Mouse (Mus musculus): ENCODE measurements around the gene Tnp1. TPM values are rescaled to one million over a fixed set of nuclear protein-coding genes. Genes with fewer than 3 reads are reported as not detected.

The Tnp1 gene
- polyA plus RNA-seq, 1 experiment: not detected

GRCm38 (mm10) chr1:72994751-72995528, 20.8 kb downstream of the Tnp1 start:
- Histone ChIP-seq H3K27ac (ENCODE audit: control insufficient read depth, insufficient read depth, low read depth, low read length, poor library complexity) (no peak overlapping the region), H3K4me3 (replicated peaks; ENCODE audit: control insufficient read depth, low read depth, low read length) (no peak overlapping the region), H3K4me1 (ENCODE audit: control insufficient read depth, insufficient read depth, low read length) (no peaks in the 10 kb centered on the region)
- 79% methylated on average over 5 of the region's 5 CpGs for WGBS
- TF ChIP-seq CTCF (IDR thresholded peaks at IDR 0.05; ENCODE audit: control insufficient read depth, insufficient read depth, low read length) (no peak), POLR2A (IDR thresholded peaks at IDR 0.05; ENCODE audit: borderline replicate concordance, control insufficient read depth, low read depth, low read length) (no peak)

- Histone ChIP-seq H3K4me1 (ENCODE audit: control insufficient read depth, insufficient read depth, low read length) (no peaks in the 10 kb centered on the region), H3K27ac (ENCODE audit: control insufficient read depth, insufficient read depth, low read depth, low read length, poor library complexity) (no peak overlapping the region), H3K4me3 (replicated peaks; ENCODE audit: control insufficient read depth, low read depth, low read length) (no peak overlapping the region)
- WGBS: 61% methylated on average over 2 of the region's 2 CpGs
- TF ChIP-seq CTCF (IDR thresholded peaks at IDR 0.05; ENCODE audit: control insufficient read depth, insufficient read depth, low read length): no peak
- TF ChIP-seq POLR2A (IDR thresholded peaks at IDR 0.05; ENCODE audit: borderline replicate concordance, control insufficient read depth, low read depth, low read length): no peak
These were observed 22.7 kb downstream of the Tnp1 start for GRCm38 (mm10) chr1:72992944-72993464.

GRCm38 (mm10) chr1:72992209-72992608, 23.5 kb downstream of the Tnp1 start:
- TF ChIP-seq CTCF (IDR thresholded peaks at IDR 0.05; ENCODE audit: control insufficient read depth, insufficient read depth, low read length) (no peak), POLR2A (IDR thresholded peaks at IDR 0.05; ENCODE audit: borderline replicate concordance, control insufficient read depth, low read depth, low read length) (no peak)
- Histone ChIP-seq H3K27ac (ENCODE audit: control insufficient read depth, insufficient read depth, low read depth, low read length, poor library complexity) (no peak overlapping the region), H3K4me3 (replicated peaks; ENCODE audit: control insufficient read depth, low read depth, low read length) (no peak overlapping the region), H3K4me1 (ENCODE audit: control insufficient read depth, insufficient read depth, low read length) (no peaks in the 10 kb centered on the region)
- 40% methylated on average over 2 of the region's 2 CpGs for WGBS

- Histone ChIP-seq H3K27ac (ENCODE audit: control insufficient read depth, insufficient read depth, low read depth, low read length, poor library complexity) (no peak overlapping the region), H3K4me1 (ENCODE audit: control insufficient read depth, insufficient read depth, low read length) (no peaks in the 10 kb centered on the region), H3K4me3 (replicated peaks; ENCODE audit: control insufficient read depth, low read depth, low read length) (no peak overlapping the region)
- TF ChIP-seq POLR2A (IDR thresholded peaks at IDR 0.05; ENCODE audit: borderline replicate concordance, control insufficient read depth, low read depth, low read length) (no peak), CTCF (IDR thresholded peaks at IDR 0.05; ENCODE audit: control insufficient read depth, insufficient read depth, low read length) (no peak)
- 73% methylated on average over 3 of the region's 3 CpGs for WGBS
These were observed 26.8 kb downstream of the Tnp1 start for GRCm38 (mm10) chr1:72988904-72989303.

- Histone ChIP-seq H3K4me3 (replicated peaks; ENCODE audit: control insufficient read depth, low read depth, low read length) (no peak overlapping the region), H3K27ac (ENCODE audit: control insufficient read depth, insufficient read depth, low read depth, low read length, poor library complexity) (no peak overlapping the region), H3K4me1 (ENCODE audit: control insufficient read depth, insufficient read depth, low read length) (no peaks in the 10 kb centered on the region)
- no peak for TF ChIP-seq CTCF (IDR thresholded peaks at IDR 0.05; ENCODE audit: control insufficient read depth, insufficient read depth, low read length)
- no peak for TF ChIP-seq POLR2A (IDR thresholded peaks at IDR 0.05; ENCODE audit: borderline replicate concordance, control insufficient read depth, low read depth, low read length)
- 51% methylated on average over 4 of the region's 4 CpGs for WGBS
These were observed 29.0 kb downstream of the Tnp1 start for GRCm38 (mm10) chr1:72986715-72987114.

GRCm38 (mm10) chr1:72978956-72979355, 36.8 kb downstream of the Tnp1 start:
- H3K4me3 ChIP-seq (replicated peaks; ENCODE audit: control insufficient read depth, low read depth, low read length): no peak overlapping the region
- 90% methylated on average over 9 of the region's 9 CpGs for WGBS
- no peaks in the 10 kb centered on the region for H3K4me1 ChIP-seq (ENCODE audit: control insufficient read depth, insufficient read depth, low read length)
- no peak overlapping the region for H3K27ac ChIP-seq (ENCODE audit: control insufficient read depth, insufficient read depth, low read depth, low read length, poor library complexity)
- no peak for TF ChIP-seq CTCF (IDR thresholded peaks at IDR 0.05; ENCODE audit: control insufficient read depth, insufficient read depth, low read length)
- TF ChIP-seq POLR2A (IDR thresholded peaks at IDR 0.05; ENCODE audit: borderline replicate concordance, control insufficient read depth, low read depth, low read length): no peak

GRCm38 (mm10) chr1:72974226-72974625, 41.5 kb downstream of the Tnp1 start:
- TF ChIP-seq POLR2A (IDR thresholded peaks at IDR 0.05; ENCODE audit: borderline replicate concordance, control insufficient read depth, low read depth, low read length): no peak
- no peak for TF ChIP-seq CTCF (IDR thresholded peaks at IDR 0.05; ENCODE audit: control insufficient read depth, insufficient read depth, low read length)
- H3K27ac ChIP-seq (ENCODE audit: control insufficient read depth, insufficient read depth, low read depth, low read length, poor library complexity): no peak overlapping the region
- H3K4me3 ChIP-seq (replicated peaks; ENCODE audit: control insufficient read depth, low read depth, low read length): no peak overlapping the region
- H3K4me1 ChIP-seq (ENCODE audit: control insufficient read depth, insufficient read depth, low read length): no peaks in the 10 kb centered on the region

- 76% methylated on average over 9 of the region's 9 CpGs for WGBS
- Histone ChIP-seq H3K4me3 (replicated peaks; ENCODE audit: control insufficient read depth, low read depth, low read length) (no peak overlapping the region), H3K27ac (ENCODE audit: control insufficient read depth, insufficient read depth, low read depth, low read length, poor library complexity) (no peak overlapping the region), H3K4me1 (ENCODE audit: control insufficient read depth, insufficient read depth, low read length) (no peaks in the 10 kb centered on the region)
- TF ChIP-seq CTCF (IDR thresholded peaks at IDR 0.05; ENCODE audit: control insufficient read depth, insufficient read depth, low read length) (no peak), POLR2A (IDR thresholded peaks at IDR 0.05; ENCODE audit: borderline replicate concordance, control insufficient read depth, low read depth, low read length) (no peak)
These were observed 45.2 kb downstream of the Tnp1 start for GRCm38 (mm10) chr1:72970461-72970860.

All from bone marrow, adult 2 months (tissue).